Mouse (Mus musculus): Measurements from ENCODE around the gene Phkg2. TPM values are rescaled to one million over a fixed set of nuclear protein-coding genes. Genes with fewer than 3 reads are reported as not detected.
"Not testable (repeated sequence)": the region's sequence is repeated elsewhere in the genome, so short reads cannot be mapped to it uniquely, and the experiment has no call there.

Gene Phkg2
- total RNA-seq, 2 experiments from 2014 or later, result 49.3 to 60.9 TPM

GRCm38 (mm10) chr7:127601735-127602134, 28.6 kb downstream of the Phkg2 start:
- no peak for DNase-seq (ENCODE audit: low spot score in 2 of 2)

GRCm38 (mm10) chr7:127602903-127603302, 29.8 kb downstream of the Phkg2 start:
- no peak for DNase-seq (ENCODE audit: low spot score in 2 of 2)

DNA sequence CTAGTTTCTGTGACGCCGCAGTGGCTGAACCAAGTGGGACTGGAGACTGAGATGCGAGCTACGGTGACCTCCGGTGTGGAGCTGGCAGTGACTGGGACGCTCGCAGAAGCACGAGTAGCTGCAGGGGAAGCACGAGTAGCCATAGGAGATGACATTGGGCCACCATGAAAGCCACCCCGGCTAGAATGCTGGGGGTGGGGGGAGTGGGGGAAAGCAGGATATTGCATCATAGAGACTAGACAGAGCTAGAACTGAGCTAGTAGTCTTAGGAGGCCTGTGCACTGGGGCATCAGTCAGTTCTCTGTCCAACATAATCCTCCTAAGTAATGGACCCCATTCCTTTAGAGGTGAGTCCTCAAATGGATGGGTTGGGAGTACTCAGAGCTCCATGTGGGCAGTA, 31.1 kb downstream of the Phkg2 start:
- no peak for DNase-seq (ENCODE audit: low spot score in 2 of 2)

DNA sequence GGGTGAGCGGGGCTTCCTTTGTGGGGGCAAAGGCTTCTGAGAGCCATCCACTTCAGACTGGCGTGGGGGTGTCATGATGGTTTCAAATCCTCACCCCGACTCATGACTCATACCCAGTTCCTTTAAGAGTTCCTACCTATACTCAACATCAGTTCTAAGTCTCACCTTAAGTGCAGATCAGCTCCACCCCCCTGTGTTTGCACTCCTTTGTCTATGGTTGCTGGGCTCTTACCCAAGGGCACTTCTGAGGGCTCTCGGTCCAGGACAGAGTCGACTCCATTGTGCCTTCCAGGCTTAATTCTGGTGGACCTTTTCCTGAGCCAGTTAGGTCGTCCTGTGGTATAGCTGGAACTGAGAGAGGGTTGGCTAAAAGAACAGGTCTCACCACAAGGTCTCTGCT, 34.0 kb downstream of the Phkg2 start:
- DNase-seq (ENCODE audit: low spot score in 2 of 2), result no peak

GRCm38 (mm10) chr7:127611011-127611410, 37.9 kb downstream of the Phkg2 start:
- DNase-seq (ENCODE audit: low spot score in 2 of 2), result no peak

DNA sequence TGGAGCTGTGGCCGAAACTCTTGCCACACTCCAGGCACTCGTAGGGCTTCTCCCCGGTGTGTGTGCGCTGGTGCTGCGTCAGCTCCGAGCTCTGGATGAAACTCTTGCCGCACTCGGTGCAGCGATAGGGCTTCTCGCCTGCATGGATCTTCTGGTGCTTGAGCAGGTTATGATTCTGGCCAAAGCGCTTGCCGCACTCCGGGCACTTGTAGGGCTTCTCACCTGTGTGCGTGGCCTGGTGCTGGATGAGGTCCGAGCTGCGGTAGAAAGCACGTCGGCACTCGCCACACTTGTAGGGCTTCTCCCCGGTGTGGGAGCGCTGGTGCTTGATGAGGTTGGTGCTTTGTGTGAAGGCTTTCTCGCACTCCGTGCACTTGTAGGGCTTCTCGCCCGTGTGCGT, 38.4 kb downstream of the Phkg2 start:
- DNase-seq (ENCODE audit: low spot score in 2 of 2), result no peak

GRCm38 (mm10) chr7:127613501-127613900, 40.4 kb downstream of the Phkg2 start:
- DNase-seq (ENCODE audit: low spot score in 2 of 2), result no peak

- DNase-seq (ENCODE audit: low spot score in 2 of 2), result no peak
Measured at GRCm38 (mm10) chr7:127614091-127614490, 41.0 kb downstream of the Phkg2 start.

- DNase-seq (ENCODE audit: low spot score in 2 of 2), result peak; percentile 40 to 43
Measured at GRCm38 (mm10) chr7:127614511-127614890, 41.4 kb downstream of the Phkg2 start.

DNA sequence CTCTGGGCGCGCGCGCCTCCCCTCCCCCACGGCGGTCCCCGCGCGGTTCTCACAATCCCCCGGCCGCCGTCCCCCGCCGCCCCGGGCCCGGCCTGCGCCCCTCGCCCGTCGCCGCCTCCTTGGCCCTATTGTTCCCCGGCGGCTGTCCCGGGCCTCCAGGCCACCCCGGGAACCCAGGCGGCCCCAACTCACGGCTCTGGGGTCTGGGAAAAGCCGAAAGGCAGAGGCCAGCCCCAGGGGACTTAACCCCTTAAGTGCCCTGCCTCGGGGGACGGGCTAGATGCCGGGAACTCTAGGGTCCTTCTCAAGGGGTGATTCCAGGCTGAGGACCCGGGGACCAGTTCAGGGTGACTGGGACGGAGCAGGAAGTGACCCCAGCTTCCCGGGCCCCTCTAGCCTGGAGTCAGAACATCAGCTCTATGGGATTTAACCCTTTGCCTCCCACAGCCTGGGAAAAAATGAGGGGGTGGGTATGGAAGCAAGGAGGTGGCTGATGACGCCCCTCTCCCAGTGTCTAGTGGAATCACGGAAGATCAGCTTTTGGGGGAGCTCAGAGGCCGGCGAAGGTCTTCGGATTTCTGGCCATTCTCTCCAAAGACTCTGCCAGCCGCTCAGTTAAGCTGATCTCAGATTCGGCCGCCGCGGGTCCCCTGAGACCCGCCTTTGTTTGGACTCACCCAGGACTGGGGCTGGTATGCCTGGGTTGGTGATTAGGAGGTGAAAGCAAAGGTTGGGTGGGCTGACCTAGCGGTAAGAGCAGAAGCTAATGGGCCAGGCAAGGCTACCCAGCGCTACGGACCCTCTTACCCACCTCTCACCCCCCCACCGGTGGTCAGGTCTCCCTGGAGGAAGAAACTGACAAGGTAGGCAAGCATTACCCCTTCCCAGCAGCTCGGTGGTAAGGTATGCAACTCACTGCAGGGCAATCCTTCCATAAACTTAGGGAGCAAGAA, 42.0 kb downstream of the Phkg2 start, which contains the start of gene Zfp629:
Gene Zfp629 (minus strand): TSS at position 907 of the 953 bp plus-strand sequence.
- peak; percentile 43 to 64 for DNase-seq (ENCODE audit: low spot score in 2 of 2)

GRCm38 (mm10) chr7:127616336-127616735, 43.2 kb downstream of the Phkg2 start:
- DNase-seq (ENCODE audit: low spot score in 2 of 2), result no peak

GRCm38 (mm10) chr7:127616881-127617280, 43.7 kb downstream of the Phkg2 start:
- no peak for DNase-seq (ENCODE audit: low spot score in 2 of 2)

DNA sequence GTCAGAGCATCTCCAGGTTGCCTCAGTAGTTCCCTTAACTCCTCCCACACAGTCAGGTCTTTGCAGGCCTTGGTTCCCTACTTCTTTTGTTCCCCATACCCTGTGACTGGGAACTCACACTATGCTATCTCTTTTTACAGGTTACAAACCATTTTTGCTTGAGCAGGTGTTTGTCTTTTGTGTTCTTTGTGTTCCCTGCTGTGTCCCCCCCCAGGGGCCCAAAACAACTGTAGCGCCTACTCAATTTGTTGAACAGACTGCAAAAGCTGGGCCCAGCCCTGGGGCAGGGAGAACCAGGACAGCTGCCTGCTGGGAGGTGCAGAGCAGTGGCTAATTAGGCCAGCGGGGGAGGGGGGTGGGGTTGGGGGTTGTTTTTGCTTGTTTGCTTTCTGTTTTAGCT, 44.8 kb downstream of the Phkg2 start:
- DNase-seq (ENCODE audit: low spot score in 2 of 2), result no peak

GRCm38 (mm10) chr7:127618402-127618801, 45.3 kb downstream of the Phkg2 start:
- not testable (repeated sequence) for DNase-seq (ENCODE audit: low spot score in 2 of 2)

- DNase-seq (ENCODE audit: low spot score in 2 of 2), result no peak
Measured at GRCm38 (mm10) chr7:127626039-127626438, 52.9 kb downstream of the Phkg2 start.

- no peak for DNase-seq (ENCODE audit: low spot score in 2 of 2)
Measured at GRCm38 (mm10) chr7:127626471-127626870, 53.3 kb downstream of the Phkg2 start.

DNA sequence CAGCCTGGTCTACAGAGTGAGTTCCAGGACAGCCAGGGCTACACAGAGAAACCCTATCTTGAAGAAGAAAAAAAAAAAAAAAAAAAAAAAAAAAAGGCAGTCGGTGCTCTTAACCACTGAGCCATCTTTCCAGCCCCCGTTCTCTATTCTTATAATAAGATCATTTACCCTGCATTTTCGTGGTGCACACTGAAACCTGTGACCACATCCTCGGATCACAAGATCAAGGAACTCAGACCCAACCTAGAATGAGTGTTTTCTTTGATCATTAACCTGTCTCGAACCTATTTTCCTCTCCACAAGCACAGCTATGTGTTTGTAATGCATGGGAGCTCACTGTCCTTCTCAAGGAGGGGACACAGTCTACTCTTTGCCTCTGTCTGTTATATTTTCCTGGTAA, 55.5 kb downstream of the Phkg2 start:
- no peak for DNase-seq (ENCODE audit: low spot score in 2 of 2)

- DNase-seq (ENCODE audit: low spot score in 2 of 2), result no peak
Measured at GRCm38 (mm10) chr7:127631416-127631815, 58.3 kb downstream of the Phkg2 start.

Other genes with a start within 250 kb of the Phkg2 start
- 10 to 100 TPM; 32.6 to 33.9 TPM for gene Zfp768, start 227.8 kb upstream of the Phkg2 start, total RNA-seq (2021)
- gene Zfp747, start 197.3 kb upstream of the Phkg2 start, total RNA-seq (2021), result 10 to 100 TPM in 1 of 2 experiments, 1 to 10 TPM in 1; 9.9 to 10.4 TPM
- gene 9130019O22Rik, start 186.2 kb upstream of the Phkg2 start, total RNA-seq (2021), result 1 to 10 TPM; 5.2 to 5.7 TPM
- gene E430018J23Rik, start 179.7 kb upstream of the Phkg2 start, total RNA-seq (2021), result 10 to 100 TPM; 11.7 to 12.8 TPM
- gene Zfp764, start 166.5 kb upstream of the Phkg2 start, total RNA-seq (2021), result 1 to 10 TPM; 7.8 to 8.0 TPM
- 10 to 100 TPM; 21.0 to 24.8 TPM for gene Zfp688, start 151.3 kb upstream of the Phkg2 start, total RNA-seq (2021)
- 1 to 10 TPM; 7.3 to 7.4 TPM for gene Zfp689, start 124.2 kb upstream of the Phkg2 start, total RNA-seq (2021)
- 10 to 100 TPM; 52.3 to 54.8 TPM for gene Prr14, start 113.7 kb upstream of the Phkg2 start, total RNA-seq (2021)
- gene Fbrs, start 94.1 kb upstream of the Phkg2 start, total RNA-seq (2021), result 10 to 100 TPM; 90.8 to 94.0 TPM
- 100 to 1,000 TPM; 111 to 118 TPM for gene Srcap, start 61.4 kb upstream of the Phkg2 start, total RNA-seq (2021)
- gene Gm42715, start 53.8 kb upstream of the Phkg2 start, total RNA-seq (2021), result 10 to 100 TPM; 26.4 to 27.5 TPM
- gene Tmem265, start 11.9 kb upstream of the Phkg2 start, total RNA-seq (2021), result not detected
- 10 to 100 TPM; 11.9 to 13.5 TPM for gene Ccdc189, start 15.3 kb downstream of the Phkg2 start, total RNA-seq (2021)
- gene Rnf40, start 15.4 kb downstream of the Phkg2 start, total RNA-seq (2021), result 10 to 100 TPM; 85.1 to 89.5 TPM
- 10 to 100 TPM; 29.4 to 31.6 TPM for gene Zfp629, start 42.5 kb downstream of the Phkg2 start, total RNA-seq (2021)
- gene Bcl7c, start 135.6 kb downstream of the Phkg2 start, total RNA-seq (2021), result 100 to 1,000 TPM; 129 to 135 TPM
- 1 to 10 TPM; 5.2 to 5.4 TPM for gene Ctf1, start 139.4 kb downstream of the Phkg2 start, total RNA-seq (2021)
- gene Ctf2, start 158.8 kb downstream of the Phkg2 start, total RNA-seq (2021), result not detected
- gene Fbxl19, start 171.2 kb downstream of the Phkg2 start, total RNA-seq (2021), result 10 to 100 TPM; 24.6 to 26.0 TPM
- gene Orai3, start 196.5 kb downstream of the Phkg2 start, total RNA-seq (2021), result 10 to 100 TPM; 26.7 to 28.9 TPM
- 10 to 100 TPM; 63.9 to 64.9 TPM for gene Setd1a, start 203.3 kb downstream of the Phkg2 start, total RNA-seq (2021)
- 1 to 10 TPM; 6.2 to 8.1 TPM for gene Gm49388, start 212.3 kb downstream of the Phkg2 start, total RNA-seq (2021)
- gene Hsd3b7, start 227.3 kb downstream of the Phkg2 start, total RNA-seq (2021), result 10 to 100 TPM; 36.9 to 49.1 TPM

Data from adrenal gland, postnatal 4 days (tissue).